Mouse (Mus musculus) limb, embryonic 14.5 days (tissue): ENCODE data around the gene Ak1. TPM values are rescaled to one million over a fixed set of nuclear protein-coding genes. Genes with fewer than 3 reads are reported as not detected.

ENCODE experiments used
- ATAC-seq: fragments of 200-750 bp; cut with Nextera tagmentation; 2 replicates; pipeline ENCODE4 v1.8.0; 2017; ENCODE audit warnings: low read depth, moderate number of reproducible peaks, moderate TSS enrichment; ENCODE audit not compliant: low FRiP score
- DNase-seq: peaks from one replicate; pipeline ENCODE4 v3.0.0-alpha.2; 2015; ENCODE audit warnings: low spot score
- H3K27ac ChIP-seq: fragments of 300-500 bp; sonication (generic); replicated peaks from 2 replicates; pipeline ENCODE4 v1.5.1; 2014; ENCODE audit warnings: low read depth, mild to moderate bottlenecking, low read length, moderate library complexity, mixed read lengths
- H3K27me3 ChIP-seq: fragments of 300-500 bp; sonication (generic); 2 replicates; pipeline ENCODE4 v1.6.1; 2014; ENCODE audit warnings: low read length, mixed read lengths; ENCODE audit not compliant: control insufficient read depth, insufficient read depth
- H3K36me3 ChIP-seq: fragments of 300-500 bp; sonication (generic); 2 replicates; pipeline ENCODE4 v1.6.1; 2014; ENCODE audit warnings: mild to moderate bottlenecking, low read length, moderate library complexity, mixed read lengths; ENCODE audit not compliant: control insufficient read depth, insufficient read depth
- H3K4me1 ChIP-seq: fragments of 300-500 bp; sonication (generic); 2 replicates; pipeline ENCODE4 v1.6.1; 2014; ENCODE audit warnings: antibody characterized with exemption, low read length, mixed read lengths; ENCODE audit not compliant: control insufficient read depth, insufficient read depth
- H3K4me2 ChIP-seq: fragments of 300-500 bp; sonication (generic); replicated peaks from 2 replicates; pipeline ENCODE4 v1.6.1; 2014; ENCODE audit warnings: low read depth, mild to moderate bottlenecking, low read length, moderate library complexity; ENCODE audit not compliant: severe bottlenecking
- H3K4me3 ChIP-seq: fragments of 300-500 bp; sonication (generic); replicated peaks from 2 replicates; pipeline ENCODE4 v1.5.1; 2014; ENCODE audit warnings: low read length
- H3K9ac ChIP-seq: fragments of 300-500 bp; sonication (generic); 2 replicates; pipeline ENCODE4 v1.6.1; 2014; ENCODE audit warnings: mild to moderate bottlenecking, low read depth, low read length, moderate library complexity; ENCODE audit not compliant: severe bottlenecking
- H3K9me3 ChIP-seq: fragments of 300-500 bp; sonication (generic); 2 replicates; pipeline ENCODE4 v1.6.1; 2016; ENCODE audit warnings: low read length; ENCODE audit not compliant: control insufficient read depth
- POLR2A ChIP-seq: fragments of 200-500 bp; IDR thresholded peaks from 2 replicates; pipeline ENCODE4 v1.8.0; 2012; ENCODE audit warnings: inconsistent platforms, mild to moderate bottlenecking, moderate library complexity, borderline replicate concordance; ENCODE audit not compliant: insufficient read depth, insufficient read length; ENCODE audit errors: extremely low read depth
- WGBS: fragments of 180-500 bp; shearing (Covaris S2); extraction: QIAGEN DNeasy Blood & Tissue Kit; methylation state at CpG from one replicate; pipeline ENCODE4 v1.1.7; 2014; 5-methylcytosine and 5-hydroxymethylcytosine counted together
- polyA plus RNA-seq, 2 experiments: library from polyadenylated mRNA; depleted of rRNA in 1 of 2; stranded (reverse) in 1 of 2; unstranded in 1 of 2; fragments of >200 nt; fragmentation: Nextera tagmentation in 1 of 2; extraction: Ambion mirVana in 1 of 2; gene quantifications; 2 replicates each; pipeline versions ENCODE4 v1.2.1 to v1.2.3; 2012 to 2014

Ak1 gene
- polyA plus RNA-seq, 2 experiments: 26.7 to 56.2 TPM

DNA sequence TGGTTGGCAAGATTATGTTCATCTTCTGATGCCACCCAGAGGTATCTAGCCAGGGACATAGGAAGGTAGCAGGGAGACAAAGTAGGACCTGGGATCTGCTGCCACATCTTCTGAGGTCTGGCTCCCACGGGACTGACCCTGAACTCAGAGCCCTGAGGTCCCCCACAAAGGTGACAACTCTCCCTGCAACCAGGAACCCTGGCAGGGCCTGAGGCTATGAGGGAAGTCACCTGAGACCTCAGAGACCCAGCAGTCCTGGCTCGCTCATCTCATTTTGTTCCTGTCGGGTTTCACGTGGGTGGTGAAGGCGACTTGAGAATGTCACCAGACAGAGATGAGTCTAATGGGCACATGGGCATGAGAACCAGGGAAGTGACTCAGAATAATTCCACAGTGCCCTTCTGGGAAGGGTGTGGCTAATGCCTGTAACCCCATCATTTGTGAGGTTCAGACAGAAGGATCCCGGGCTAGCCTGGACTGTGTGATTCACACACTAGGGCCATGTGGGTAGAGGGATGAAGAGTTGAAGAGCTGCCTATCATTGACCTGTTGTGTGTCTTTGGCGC, 36.3 kb upstream of the Ak1 start:
- Histone ChIP-seq H3K4me2 (no peak overlapping the region), H3K27me3 (no peaks in the 10 kb centered on the region), H3K36me3 (peaks cover 2% of the 10 kb centered on the region; the same call in 1 of the 2 replicates), H3K27ac (no peak overlapping the region), H3K4me3 (no peak overlapping the region), H3K4me1 (peaks cover 23% of the 10 kb centered on the region), H3K9me3 (no peaks in the 10 kb centered on the region), H3K9ac (no peak overlapping the region)
- WGBS: 82% methylated on average over 7 of the region's 7 CpGs
- DNase-seq (no peak), ATAC-seq (no peak)
- TF ChIP-seq POLR2A: no peak

GRCm38 (mm10) chr2:32586871-32587351, 34.6 kb upstream of the Ak1 start, which contains the start of gene St6galnac4:
Gene St6galnac4, plus strand, starts transcription at chr2:32587095.
- peaks cover 26% of the 10 kb centered on the region for H3K4me1 ChIP-seq
- WGBS: under 1% methylated on average over 28 of the region's 38 CpGs
- peak within 1 kb of the TSS; percentile 63 for H3K9ac ChIP-seq
- peak within 1 kb of the TSS; percentile 52 for H3K4me3 ChIP-seq
- H3K9me3 ChIP-seq: no peaks in the 10 kb centered on the region
- peaks cover 5% of the 10 kb centered on the region; the same call in 1 of the 2 replicates for H3K36me3 ChIP-seq
- no peaks in the 10 kb centered on the region for H3K27me3 ChIP-seq
- 0 out of 2 replicates have a peak within 1 kb of the TSS, but pooled peaks have one; percentile 6 for H3K27ac ChIP-seq
- peak; percentile 91 for ATAC-seq
- H3K4me2 ChIP-seq: peak within 1 kb of the TSS; percentile 58
- peak; percentile 95 for DNase-seq
- TF ChIP-seq POLR2A: 0 out of 2 replicates have a peak, but pooled peaks have one; percentile 74

- 11% methylated on average over 9 of the region's 9 CpGs for WGBS
- DNase-seq: no peak
- H3K4me1 ChIP-seq: peaks cover 25% of the 10 kb centered on the region
Observed at GRCm38 (mm10) chr2:32587731-32588321, 33.7 kb upstream of the Ak1 start.

DNA sequence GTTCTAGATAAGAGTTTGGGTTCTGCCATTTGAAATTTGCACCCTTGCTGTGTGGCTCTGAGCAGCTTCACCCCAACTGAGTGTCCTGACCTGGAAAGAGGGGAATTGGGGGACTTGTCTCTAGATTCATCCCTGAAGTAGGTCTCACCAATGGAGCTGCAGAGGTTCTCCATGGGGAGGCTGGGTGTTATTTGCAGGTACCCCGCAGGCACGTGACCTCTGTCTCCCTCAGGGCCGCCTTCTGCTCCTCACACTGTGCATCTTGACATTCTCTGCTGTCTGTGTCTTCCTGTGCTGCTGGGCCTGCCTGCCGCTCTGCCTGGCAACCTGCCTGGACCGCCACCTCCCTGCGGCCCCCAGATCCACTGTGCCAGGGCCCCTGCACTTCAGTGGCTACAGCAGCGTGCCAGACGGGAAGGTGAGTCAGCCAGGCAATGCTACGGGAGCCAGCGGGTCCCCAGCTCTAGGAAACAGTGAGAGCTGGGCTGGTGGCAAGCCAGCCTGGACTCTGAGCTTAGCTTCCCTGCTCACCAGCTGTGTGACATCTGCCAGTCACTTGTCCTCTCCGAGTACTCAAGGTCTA, 32.3 kb upstream of the Ak1 start:
- Histone ChIP-seq H3K36me3 (peaks cover 15% of the 10 kb centered on the region), H3K4me1 (peaks cover 20% of the 10 kb centered on the region), H3K9me3 (no peaks in the 10 kb centered on the region), H3K4me2 (no peak overlapping the region), H3K27ac (no peak overlapping the region), H3K9ac (no peak overlapping the region), H3K4me3 (no peak overlapping the region), H3K27me3 (no peaks in the 10 kb centered on the region)
- WGBS: 65% methylated on average over 11 of the region's 11 CpGs
- no peak for TF ChIP-seq POLR2A
- ATAC-seq (no peak), DNase-seq (no peak)

More at GRCm38 (mm10) chr2:32587731-32588321, 33.7 kb upstream of the Ak1 start:
- TF ChIP-seq POLR2A: no peak
- peak overlapping the region; percentile 52 for H3K4me3 ChIP-seq
- peaks cover 9% of the 10 kb centered on the region; the same call in 1 of the 2 replicates for H3K36me3 ChIP-seq
- 0 out of 2 replicates have a peak overlapping the region, but pooled peaks have one; percentile 6 for H3K27ac ChIP-seq
- no peaks in the 10 kb centered on the region for H3K27me3 ChIP-seq
- H3K9ac ChIP-seq: peak overlapping the region; percentile 63
- H3K4me2 ChIP-seq: peak overlapping the region; percentile 58
- no peak for ATAC-seq
- no peaks in the 10 kb centered on the region for H3K9me3 ChIP-seq

DNA sequence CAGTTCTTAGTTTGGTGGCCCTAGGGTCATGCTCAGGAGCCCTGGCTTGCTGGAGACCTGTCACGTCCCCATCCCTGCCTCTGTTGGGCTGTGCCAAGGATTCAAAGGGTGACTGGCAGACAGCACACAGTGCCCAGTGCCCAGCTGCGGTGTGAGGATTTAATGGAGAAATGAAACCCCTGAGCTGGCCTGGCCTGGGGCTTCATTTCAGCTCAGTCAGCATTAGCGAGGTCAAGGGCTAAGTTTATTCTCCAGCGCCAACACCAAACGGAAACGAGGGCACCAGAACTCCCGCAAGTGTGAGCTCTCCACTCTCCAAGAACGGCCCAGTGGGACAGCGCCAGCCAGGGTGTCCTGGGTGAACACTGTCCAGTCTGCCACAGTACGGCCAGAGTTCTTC, 31.3 kb upstream of the Ak1 start:
- no peak overlapping the region; the same call in 1 of the 2 replicates for H3K27ac ChIP-seq
- DNase-seq: no peak

More for the DNA sequence above, 31.3 kb upstream of the Ak1 start:
- no peak overlapping the region for H3K4me2 ChIP-seq
- no peak for ATAC-seq
- no peak for TF ChIP-seq POLR2A
- no peaks in the 10 kb centered on the region for H3K27me3 ChIP-seq
- no peak overlapping the region for H3K9ac ChIP-seq
- no peaks in the 10 kb centered on the region for H3K9me3 ChIP-seq
- H3K4me1 ChIP-seq: peaks cover 20% of the 10 kb centered on the region
- peaks cover 24% of the 10 kb centered on the region for H3K36me3 ChIP-seq
- H3K4me3 ChIP-seq: no peak overlapping the region
- 76% methylated on average over 10 of the region's 10 CpGs for WGBS
